Mouse (Mus musculus) R1 (cell line): ENCODE results near the gene Yes1.
"Not testable (repeated sequence)": the region's sequence is repeated elsewhere in the genome, so short reads cannot be mapped to it uniquely, and the experiment has no call there.

Source experiments
- DNase-seq: peaks from one replicate; pipeline ENCODE4 v3.0.0-alpha.2; 2018; ENCODE audit warnings: low read depth, low spot score

Yes1 gene

GRCm38 (mm10) chr5:32706226-32706780 is 95.3 kb downstream of the Yes1 start:
- DNase-seq = no peak

GRCm38 (mm10) chr5:32711485-32711884 is 100.5 kb downstream of the Yes1 start:
- peak; percentile 53 for DNase-seq

GRCm38 (mm10) chr5:32712221-32713041 is 101.5 kb downstream of the Yes1 start:
- peak; percentile 79 for DNase-seq

GRCm38 (mm10) chr5:32713042-32713702 is 102.2 kb downstream of the Yes1 start:
- DNase-seq = peak; percentile 83

- DNase-seq = peak; percentile 98
These were observed 102.9 kb downstream of the Yes1 start for GRCm38 (mm10) chr5:32713703-32714467.

GRCm38 (mm10) chr5:32717726-32718125 is 106.8 kb downstream of the Yes1 start:
- DNase-seq = no peak

GRCm38 (mm10) chr5:32718916-32719315 is 107.9 kb downstream of the Yes1 start:
- no peak for DNase-seq

- no peak for DNase-seq
These were observed 109.4 kb downstream of the Yes1 start for GRCm38 (mm10) chr5:32720416-32720815.

- DNase-seq = no peak
These were observed 110.3 kb downstream of the Yes1 start for GRCm38 (mm10) chr5:32721316-32721715.

- DNase-seq = no peak
These were observed 111.3 kb downstream of the Yes1 start for GRCm38 (mm10) chr5:32722263-32722662.

- not testable (repeated sequence) for DNase-seq
These were observed 111.7 kb downstream of the Yes1 start for GRCm38 (mm10) chr5:32722711-32723110.

- no peak for DNase-seq
These were observed 113.0 kb downstream of the Yes1 start for GRCm38 (mm10) chr5:32723981-32724380.

- not testable (repeated sequence) for DNase-seq
These were observed 114.4 kb downstream of the Yes1 start for GRCm38 (mm10) chr5:32725397-32725796.

- DNase-seq = no peak
These were observed 117.3 kb downstream of the Yes1 start for GRCm38 (mm10) chr5:32728300-32728699.

- DNase-seq = no peak
These were observed 117.9 kb downstream of the Yes1 start for GRCm38 (mm10) chr5:32728851-32729250.

GRCm38 (mm10) chr5:32733892-32734291 is 122.9 kb downstream of the Yes1 start:
- DNase-seq = not testable (repeated sequence)

- no peak for DNase-seq
These were observed 124.8 kb downstream of the Yes1 start for GRCm38 (mm10) chr5:32735779-32736178.
